Mouse (Mus musculus) midbrain, embryonic 11.5 days (tissue): ENCODE measurements at regions not wholly inside any gene's neighbourhood (a gene's known extent, or its start where the extent isn't known, plus 50 kb on each side); places are given as distances from the start of the nearest gene placed in this dataset.

ENCODE experiments used
- ATAC-seq: fragments of 200-750 bp; cut with Nextera tagmentation; 2 replicates; pipeline ENCODE4 v1.8.0; 2017; ENCODE audit warnings: moderate TSS enrichment, moderate library complexity; ENCODE audit not compliant: low FRiP score
- DNase-seq: peaks from one replicate; pipeline ENCODE4 v3.0.0; 2015; ENCODE audit warnings: low spot score; ENCODE audit errors: missing footprints
- H3K27ac ChIP-seq: fragments of 300-500 bp; sonication (generic); 2 replicates; pipeline ENCODE4 v1.5.1; 2014; ENCODE audit warnings: low read depth, low read length
- H3K27me3 ChIP-seq: fragments of 300-500 bp; sonication (generic); 2 replicates; pipeline ENCODE4 v1.6.1; 2014; ENCODE audit warnings: mild to moderate bottlenecking, low read length, moderate library complexity, mixed read lengths; ENCODE audit not compliant: control insufficient read depth, insufficient read depth
- H3K36me3 ChIP-seq: fragments of 300-500 bp; sonication (generic); 2 replicates; pipeline ENCODE4 v1.6.1; 2014; ENCODE audit warnings: mild to moderate bottlenecking, low read length, moderate library complexity, mixed read lengths; ENCODE audit not compliant: control insufficient read depth, insufficient read depth
- H3K4me1 ChIP-seq: fragments of 300-500 bp; sonication (generic); 2 replicates; pipeline ENCODE4 v1.6.1; 2014; ENCODE audit warnings: low read length; ENCODE audit not compliant: control insufficient read depth, insufficient read depth
- H3K4me2 ChIP-seq: fragments of 300-500 bp; sonication (generic); 2 replicates; pipeline ENCODE4 v1.6.1; 2014; ENCODE audit warnings: mild to moderate bottlenecking, moderate library complexity
- H3K4me3 ChIP-seq: fragments of 300-500 bp; sonication (generic); 2 replicates; pipeline ENCODE4 v1.5.1; 2014; ENCODE audit warnings: low read depth, low read length
- H3K9ac ChIP-seq: fragments of 300-500 bp; sonication (generic); 2 replicates; pipeline ENCODE4 v1.6.1; 2014; ENCODE audit warnings: low read length
- H3K9me3 ChIP-seq: fragments of 300-500 bp; sonication (generic); 2 replicates; pipeline ENCODE4 v1.6.1; 2016; ENCODE audit warnings: low read length; ENCODE audit not compliant: control insufficient read depth
- WGBS: fragments of 180-500 bp; shearing (Covaris S2); extraction: QIAGEN DNeasy Blood & Tissue Kit; methylation state at CpG from one replicate; pipeline ENCODE4 v1.1.7; 2014; 5-methylcytosine and 5-hydroxymethylcytosine counted together

- H3K9me3 ChIP-seq = no peaks in the 10 kb centered on the region
- H3K4me1 ChIP-seq = no peaks in the 10 kb centered on the region
- H3K27ac ChIP-seq = no peak overlapping the region
- H3K27me3 ChIP-seq = no peaks in the 10 kb centered on the region
- no peak overlapping the region for H3K9ac ChIP-seq
- H3K36me3 ChIP-seq = no peaks in the 10 kb centered on the region
- DNase-seq (no peak), ATAC-seq (no peak)
- H3K4me2 ChIP-seq = no peak overlapping the region
- no peak overlapping the region for H3K4me3 ChIP-seq
- WGBS = 86% methylated on average over 2 of the region's 2 CpGs
Measured at GRCm38 (mm10) chr6:12140596-12140995, 233.0 kb downstream of the Phf14 start.

GRCm38 (mm10) chr6:12145216-12145615, 237.6 kb downstream of the Phf14 start:
- ATAC-seq (no peak), DNase-seq (no peak)
- Histone ChIP-seq H3K4me2 (no peak overlapping the region), H3K9me3 (no peaks in the 10 kb centered on the region), H3K36me3 (no peaks in the 10 kb centered on the region), H3K27ac (no peak overlapping the region), H3K4me3 (no peak overlapping the region), H3K27me3 (no peaks in the 10 kb centered on the region), H3K4me1 (no peaks in the 10 kb centered on the region), H3K9ac (no peak overlapping the region)
- whole genome bisulfite sequencing = 83% methylated on average over 3 of the region's 3 CpGs

- no peaks in the 10 kb centered on the region for H3K36me3 ChIP-seq
- no peak overlapping the region for H3K4me2 ChIP-seq
- 75% methylated on average over 3 of the region's 3 CpGs for WGBS
- H3K9ac ChIP-seq = no peak overlapping the region
- H3K27me3 ChIP-seq = no peaks in the 10 kb centered on the region
- DNase-seq = no peak
- no peak overlapping the region for H3K27ac ChIP-seq
- no peak overlapping the region for H3K4me3 ChIP-seq
- no peaks in the 10 kb centered on the region for H3K9me3 ChIP-seq
- ATAC-seq = no peak
- H3K4me1 ChIP-seq = no peaks in the 10 kb centered on the region
Measured at GRCm38 (mm10) chr6:12150613-12151333, 243.2 kb downstream of the Phf14 start.

- Histone ChIP-seq H3K4me2 (no peak overlapping the region), H3K9me3 (no peaks in the 10 kb centered on the region), H3K36me3 (no peaks in the 10 kb centered on the region), H3K9ac (no peak overlapping the region), H3K27ac (no peak overlapping the region), H3K4me3 (no peak overlapping the region), H3K4me1 (no peaks in the 10 kb centered on the region), H3K27me3 (no peaks in the 10 kb centered on the region)
- ATAC-seq (no peak), DNase-seq (no peak)
- 80% methylated on average over 1 of the region's 1 CpGs for WGBS
Measured at GRCm38 (mm10) chr6:12163971-12164370, 256.4 kb downstream of the Phf14 start.

GRCm38 (mm10) chr6:12168533-12168932, 260.9 kb downstream of the Phf14 start:
- ATAC-seq (no peak), DNase-seq (no peak)
- Histone ChIP-seq H3K27ac (no peak overlapping the region), H3K9me3 (no peaks in the 10 kb centered on the region), H3K4me3 (no peak overlapping the region), H3K4me1 (no peaks in the 10 kb centered on the region), H3K4me2 (no peak overlapping the region), H3K27me3 (no peaks in the 10 kb centered on the region), H3K36me3 (no peaks in the 10 kb centered on the region), H3K9ac (no peak overlapping the region)
- WGBS = 85% methylated on average over 1 of the region's 1 CpGs

GRCm38 (mm10) chr6:12169431-12169830, 261.8 kb downstream of the Phf14 start:
- H3K4me3 ChIP-seq = no peak overlapping the region
- no peaks in the 10 kb centered on the region for H3K27me3 ChIP-seq
- no peak overlapping the region for H3K27ac ChIP-seq
- no peaks in the 10 kb centered on the region for H3K9me3 ChIP-seq
- H3K4me1 ChIP-seq = no peaks in the 10 kb centered on the region
- no peaks in the 10 kb centered on the region for H3K36me3 ChIP-seq
- H3K4me2 ChIP-seq = no peak overlapping the region
- WGBS = 78% methylated on average over 7 of the region's 7 CpGs
- ATAC-seq (no peak), DNase-seq (no peak)
- no peak overlapping the region for H3K9ac ChIP-seq

- H3K27me3 ChIP-seq = no peaks in the 10 kb centered on the region
Measured at GRCm38 (mm10) chr6:12170722-12171121, 263.1 kb downstream of the Phf14 start.

GRCm38 (mm10) chr6:12171189-12171588, 263.6 kb downstream of the Phf14 start:
- no peaks in the 10 kb centered on the region for H3K27me3 ChIP-seq
- no peak overlapping the region for H3K27ac ChIP-seq
- WGBS = 85% methylated on average over 2 of the region's 2 CpGs
- DNase-seq (no peak), ATAC-seq (no peak)
- H3K9me3 ChIP-seq = no peaks in the 10 kb centered on the region
- no peak overlapping the region for H3K4me3 ChIP-seq
- H3K4me1 ChIP-seq = no peaks in the 10 kb centered on the region
- H3K36me3 ChIP-seq = no peaks in the 10 kb centered on the region
- H3K9ac ChIP-seq = no peak overlapping the region
- H3K4me2 ChIP-seq = no peak overlapping the region

More at GRCm38 (mm10) chr6:12170722-12171121, 263.1 kb downstream of the Phf14 start:
- DNase-seq = no peak
- H3K27ac ChIP-seq = no peak overlapping the region
- WGBS = 84% methylated on average over 4 of the region's 4 CpGs
- no peak overlapping the region for H3K4me3 ChIP-seq
- no peak overlapping the region for H3K9ac ChIP-seq
- no peak for ATAC-seq
- H3K4me1 ChIP-seq = no peaks in the 10 kb centered on the region
- H3K4me2 ChIP-seq = no peak overlapping the region
- no peaks in the 10 kb centered on the region for H3K36me3 ChIP-seq
- no peaks in the 10 kb centered on the region for H3K9me3 ChIP-seq

GRCm38 (mm10) chr6:12177996-12178395, 270.4 kb downstream of the Phf14 start:
- Histone ChIP-seq H3K9me3 (no peaks in the 10 kb centered on the region), H3K4me3 (no peak overlapping the region), H3K9ac (no peak overlapping the region), H3K4me1 (no peaks in the 10 kb centered on the region), H3K27me3 (no peaks in the 10 kb centered on the region), H3K4me2 (no peak overlapping the region), H3K27ac (no peak overlapping the region), H3K36me3 (no peaks in the 10 kb centered on the region)
- ATAC-seq (no peak), DNase-seq (no peak)
